Mouse (Mus musculus): ENCODE results near the gene Zscan29. TPM values are rescaled to one million over a fixed set of nuclear protein-coding genes. Genes with fewer than 3 reads are reported as not detected.
"Not testable (repeated sequence)": the region's sequence is repeated elsewhere in the genome, so short reads cannot be mapped to it uniquely, and the experiment has no call there.

Gene Zscan29
- total RNA-seq, 2 experiments from 2014 or later, result 6.1 to 6.3 TPM

DNA sequence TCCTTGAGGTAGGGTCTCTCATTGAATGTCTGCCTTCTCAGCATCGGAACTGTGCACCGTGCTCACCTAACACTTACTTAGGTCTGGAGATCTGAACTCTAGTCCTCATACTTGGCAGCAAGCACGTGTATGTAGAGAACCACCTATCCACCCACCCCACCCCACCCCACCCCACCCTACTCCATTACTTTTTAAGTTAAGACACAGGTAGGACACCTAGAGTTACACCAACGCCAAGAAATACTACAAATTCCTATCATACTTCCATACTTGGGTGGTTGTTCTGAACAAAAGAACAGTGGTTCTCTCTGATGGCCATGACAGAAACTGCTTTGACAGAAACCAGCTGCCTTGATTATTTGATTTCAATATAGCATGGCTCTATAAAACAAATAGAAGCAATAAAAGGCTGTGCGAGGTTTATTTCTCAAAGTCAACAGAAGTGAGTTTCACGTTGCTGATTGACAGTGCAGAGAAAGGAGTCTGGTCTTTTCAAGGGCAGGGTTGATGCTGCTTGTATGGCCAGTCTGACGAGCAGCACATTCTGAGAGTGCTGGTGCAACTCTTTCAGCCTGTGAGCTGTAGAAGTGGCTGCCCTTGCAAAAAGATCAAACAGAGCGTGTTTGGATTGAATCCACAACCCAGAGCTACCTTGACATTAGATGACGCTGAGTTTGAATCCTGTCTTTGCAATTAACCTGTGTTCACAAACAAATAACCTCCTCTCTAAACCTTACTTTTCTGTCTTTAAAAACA is 41.9 kb downstream of the Zscan29 start:
- no peak overlapping the region for H3K4me3 ChIP-seq
- H3K27ac ChIP-seq, result no peak overlapping the region
- intact Hi-C loops (cut with DNase I), result no loop called here
- no peak for DNase-seq (ENCODE audit: extremely low spot score in 1 of 2, low spot score in 2 of 2)
- TF ChIP-seq CTCF (IDR thresholded peaks at IDR 0.05), result no peak

DNA sequence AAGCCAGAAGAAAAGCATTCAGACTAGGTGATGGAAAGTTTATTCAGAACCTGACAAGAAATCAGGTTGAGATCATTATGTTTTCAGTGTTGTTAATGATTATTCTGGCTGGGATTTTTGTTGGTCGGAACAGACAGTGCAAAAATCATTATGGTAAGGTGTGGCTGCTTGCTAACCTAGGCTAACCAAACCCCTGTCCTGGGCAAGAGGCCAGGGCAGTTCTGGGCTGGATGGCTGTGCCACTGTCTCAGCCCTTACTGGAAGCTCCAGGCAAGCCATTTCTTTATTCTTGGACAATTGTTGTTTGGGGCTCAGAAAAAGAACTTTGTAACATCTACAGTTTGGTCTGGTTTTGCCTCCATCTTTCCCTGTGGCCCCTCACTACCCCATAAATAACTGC is 43.4 kb downstream of the Zscan29 start:
- no peak for TF ChIP-seq CTCF (IDR thresholded peaks at IDR 0.05)
- H3K27ac ChIP-seq, result no peak overlapping the region
- H3K4me3 ChIP-seq, result no peak overlapping the region
- no peak for DNase-seq (ENCODE audit: extremely low spot score in 1 of 2, low spot score in 2 of 2)
- intact Hi-C loops (cut with DNase I), result no loop called here

DNA sequence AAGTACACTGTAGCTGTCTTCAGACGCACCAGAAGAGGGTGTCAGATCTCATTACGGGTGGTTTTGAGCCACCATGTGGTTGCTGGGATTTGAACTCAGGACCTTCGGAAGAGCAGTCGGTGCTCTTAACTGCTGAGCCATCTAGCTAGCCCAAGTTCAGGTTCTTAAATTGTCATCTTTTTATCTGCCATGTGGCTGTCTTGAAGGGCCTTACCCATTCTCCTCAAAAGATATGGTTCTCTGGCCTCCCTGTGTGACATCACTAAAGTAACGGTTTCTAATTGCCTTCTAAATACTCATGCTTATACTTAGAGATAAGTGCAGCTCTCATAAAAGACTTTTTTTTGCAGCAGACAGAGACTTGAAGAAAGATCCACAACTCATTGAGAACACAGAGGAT is 44.6 kb downstream of the Zscan29 start:
- H3K4me3 ChIP-seq; H3K27ac ChIP-seq; intact Hi-C loops (cut with DNase I); DNase-seq (ENCODE audit: extremely low spot score in 1 of 2, low spot score in 2 of 2): not testable (repeated sequence)

DNA sequence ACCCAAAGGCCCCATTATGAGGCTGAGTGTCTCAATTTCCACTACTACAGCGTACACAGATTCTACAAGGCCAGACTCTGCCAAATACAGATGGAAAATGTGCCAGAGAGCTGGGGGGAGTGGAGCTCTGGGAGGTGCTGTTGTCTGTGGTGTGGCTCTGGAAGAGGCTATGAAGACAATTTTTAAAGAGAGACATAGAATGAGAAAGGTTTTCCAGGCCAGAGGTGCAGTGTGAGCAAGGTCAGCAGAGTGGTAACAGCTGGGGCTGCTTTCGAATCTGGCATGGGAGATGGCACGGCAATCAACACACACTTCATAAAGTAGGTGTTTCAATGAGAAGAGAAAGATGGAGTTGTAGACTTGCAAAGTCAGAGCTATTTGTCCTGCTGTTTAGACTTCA is 51.7 kb downstream of the Zscan29 start:
- Histone ChIP-seq H3K4me3 (no peak overlapping the region), H3K27ac (no peak overlapping the region)
- no peak for TF ChIP-seq CTCF (IDR thresholded peaks at IDR 0.05)
- intact Hi-C loops (cut with DNase I), result loop anchor here (10.0 kb wide), 1 partner anchor 684 kb away; no protein-coding TSS in a partner anchor
- DNase-seq (ENCODE audit: extremely low spot score in 1 of 2, low spot score in 2 of 2), result no peak

DNA sequence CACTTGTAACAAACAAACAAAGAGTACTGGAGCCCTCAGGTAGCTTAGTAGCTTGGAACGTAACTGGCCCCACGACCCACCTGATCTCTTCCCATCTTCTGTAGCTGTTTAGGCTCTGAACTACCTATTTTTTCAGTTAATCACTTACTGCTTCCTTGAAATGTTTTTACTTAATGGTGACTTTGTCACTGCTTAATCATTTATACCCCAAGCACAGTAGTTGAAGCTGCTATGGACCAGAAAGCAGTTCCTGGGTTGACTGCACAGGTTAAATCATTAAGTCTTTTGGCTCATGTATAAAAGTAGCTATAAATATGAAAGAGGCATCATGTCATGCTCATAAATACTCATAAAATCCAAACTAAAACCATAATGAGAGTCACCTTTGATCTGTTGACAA is 55.5 kb downstream of the Zscan29 start:
- intact Hi-C loops (cut with DNase I), result loop anchor here (10.0 kb wide), 1 partner anchor 681 kb away; no protein-coding TSS in a partner anchor
- H3K4me3 ChIP-seq, result no peak overlapping the region
- no peak for TF ChIP-seq CTCF (IDR thresholded peaks at IDR 0.05)
- no peak overlapping the region for H3K27ac ChIP-seq
- DNase-seq (ENCODE audit: extremely low spot score in 1 of 2, low spot score in 2 of 2), result no peak

DNA sequence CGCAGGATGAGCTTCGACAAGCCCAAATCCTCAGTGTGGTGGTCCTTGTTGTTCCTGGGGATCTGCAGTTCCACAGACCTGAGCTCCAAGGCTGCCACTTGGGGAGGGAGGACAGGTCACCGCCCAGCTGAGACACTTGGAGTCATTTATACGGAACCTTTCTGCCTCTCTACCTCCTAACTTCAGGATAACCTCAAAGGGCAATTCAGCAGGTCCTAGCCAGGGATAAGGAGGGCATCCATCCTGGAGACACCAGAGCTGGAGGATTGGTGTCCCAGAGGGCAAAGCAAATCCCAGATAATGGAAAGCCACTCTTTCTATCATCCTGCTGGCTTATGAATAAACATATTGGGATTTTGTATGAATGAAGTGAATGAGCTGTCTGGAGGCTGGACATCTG is 61.2 kb downstream of the Zscan29 start, which contains the start of gene Tgm7:
Gene Tgm7 (minus strand): TSS at position 101 of the 400 bp plus-strand sequence.
- TF ChIP-seq CTCF (IDR thresholded peaks at IDR 0.05), result no peak
- H3K27ac ChIP-seq, result no peak within 1 kb of the TSS
- H3K4me3 ChIP-seq, result no peak within 1 kb of the TSS
- intact Hi-C loops (cut with DNase I), result loop anchor here (10.0 kb wide), 2 partner anchors 415 to 675 kb away; no protein-coding TSS in a partner anchor
- DNase-seq (ENCODE audit: extremely low spot score in 1 of 2, low spot score in 2 of 2), result no peak

Other genes with a start within 250 kb of the Zscan29 start
- gene Ubr1, start 200.4 kb downstream of the Zscan29 start, total RNA-seq (2021), result 10 to 100 TPM; 41.8 to 45.0 TPM
- gene Tmem62, start 194.1 kb downstream of the Zscan29 start, total RNA-seq (2021), result 10 to 100 TPM; 21.8 to 28.5 TPM
- gene Ccndbp1, start 162.7 kb downstream of the Zscan29 start, total RNA-seq (2021), result 10 to 100 TPM; 57.0 to 57.6 TPM
- not detected for gene Epb42, start 134.1 kb downstream of the Zscan29 start, total RNA-seq (2021)
- not detected for gene Tgm5, start 85.3 kb downstream of the Zscan29 start, total RNA-seq (2021)
- gene Tgm7, start 61.3 kb downstream of the Zscan29 start, total RNA-seq (2021), result under 1 TPM in 1 of 2 experiments, not detected in 1; 0.16 TPM
- gene Adal, start 30.7 kb downstream of the Zscan29 start, total RNA-seq (2021), result 10 to 100 TPM; 18.2 to 19.9 TPM
- 1 to 10 TPM; 6.5 to 7.7 TPM for gene Lcmt2, start 30.5 kb downstream of the Zscan29 start, total RNA-seq (2021)
- 10 to 100 TPM; 45.7 to 48.6 TPM for gene Tubgcp4, start 471 bp downstream of the Zscan29 start, total RNA-seq (2021)
- 100 to 1,000 TPM; 148 to 170 TPM for gene Trp53bp1, start 100.3 kb upstream of the Zscan29 start, total RNA-seq (2021)
- 100 to 1,000 TPM; 610 to 673 TPM for gene Map1a, start 118.5 kb upstream of the Zscan29 start, total RNA-seq (2021)
- 100 to 1,000 TPM; 134 to 136 TPM for gene Ppip5k1, start 184.3 kb upstream of the Zscan29 start, total RNA-seq (2021)
- 100 to 1,000 TPM; 339 to 354 TPM for gene Ckmt1, start 186.6 kb upstream of the Zscan29 start, total RNA-seq (2021)
- gene Strc, start 216.0 kb upstream of the Zscan29 start, total RNA-seq (2021), result under 1 TPM; 0.11 to 0.12 TPM
- gene Pdia3, start 242.7 kb upstream of the Zscan29 start, total RNA-seq (2021), result 100 to 1,000 TPM; 170 to 202 TPM
- 1 to 10 TPM; 3.6 to 4.2 TPM for gene Catsper2, start 242.7 kb upstream of the Zscan29 start, total RNA-seq (2021)

All from left cerebral cortex, adult 2 months (tissue).